Mouse (Mus musculus) adrenal gland (tissue): ENCODE results near the gene Hunk.

Experiments used
- intact Hi-C: fragments of 180-260 bp; cut with DNase I; formaldehyde crosslinking; loops from one replicate; pipeline ENCODE4 v1.15.1; 2025

Gene Hunk

GRCm38 (mm10) chr16:90500809-90501208 lies 115.0 kb downstream of the Hunk start:
- intact Hi-C loops = no loop called here

- intact Hi-C loops = no loop called here
These were observed 119.4 kb downstream of the Hunk start for GRCm38 (mm10) chr16:90505252-90505651.

- intact Hi-C loops = no loop called here
These were observed 119.9 kb downstream of the Hunk start for GRCm38 (mm10) chr16:90505680-90506079.

GRCm38 (mm10) chr16:90511551-90512296 lies 125.9 kb downstream of the Hunk start:
- intact Hi-C loops = no loop called here

- intact Hi-C loops = no loop called here
These were observed 131.2 kb downstream of the Hunk start for GRCm38 (mm10) chr16:90517041-90517440.

- intact Hi-C loops = no loop called here
These were observed 132.4 kb downstream of the Hunk start for GRCm38 (mm10) chr16:90518232-90518631.

- intact Hi-C loops = no loop called here
These were observed 133.0 kb downstream of the Hunk start for GRCm38 (mm10) chr16:90518732-90519295.

GRCm38 (mm10) chr16:90521191-90521950 lies 135.6 kb downstream of the Hunk start:
- intact Hi-C loops = no loop called here

- intact Hi-C loops = no loop called here
These were observed 136.1 kb downstream of the Hunk start for GRCm38 (mm10) chr16:90521951-90522255.

GRCm38 (mm10) chr16:90522575-90522974 lies 136.8 kb downstream of the Hunk start:
- intact Hi-C loops = no loop called here

GRCm38 (mm10) chr16:90523373-90523772 lies 137.6 kb downstream of the Hunk start:
- intact Hi-C loops = no loop called here

- intact Hi-C loops = no loop called here
These were observed 138.1 kb downstream of the Hunk start for GRCm38 (mm10) chr16:90523894-90524293.

GRCm38 (mm10) chr16:90524393-90524792 lies 138.6 kb downstream of the Hunk start:
- intact Hi-C loops = no loop called here

- intact Hi-C loops = no loop called here
These were observed 147.4 kb downstream of the Hunk start for GRCm38 (mm10) chr16:90533119-90533673.

- intact Hi-C loops = no loop called here
These were observed 148.8 kb downstream of the Hunk start for GRCm38 (mm10) chr16:90534591-90534990.

- intact Hi-C loops = no loop called here
These were observed 153.1 kb downstream of the Hunk start for GRCm38 (mm10) chr16:90538926-90539325.

GRCm38 (mm10) chr16:90541191-90541590 lies 155.4 kb downstream of the Hunk start:
- intact Hi-C loops = no loop called here

- intact Hi-C loops = no loop called here
These were observed 156.6 kb downstream of the Hunk start for GRCm38 (mm10) chr16:90542383-90542782.

- intact Hi-C loops = no loop called here
These were observed 158.4 kb downstream of the Hunk start for GRCm38 (mm10) chr16:90544175-90544574.

- intact Hi-C loops = no loop called here
These were observed 159.7 kb downstream of the Hunk start for GRCm38 (mm10) chr16:90545509-90545908.

- intact Hi-C loops = no loop called here
These were observed 160.8 kb downstream of the Hunk start for GRCm38 (mm10) chr16:90546591-90546990.

GRCm38 (mm10) chr16:90547996-90548395 lies 162.2 kb downstream of the Hunk start:
- intact Hi-C loops = no loop called here
